In genomic region chr7:70524744-70525143, GRCm38 (mm10) we compare ENCODE assay signal across 21 mouse cellular contexts.
A peak's percentile ranks its signal among the peaks of the same experiment; 100 is the strongest.
DNase-seq lines count a peak whose midpoint lies in the region; ATAC-seq lines count a peak whose summit lies in the region.
"Had no signal": no experiment of that assay in that cellular context is flagged by ENCODE, and none has a peak within 500 bp of the region (broad histone marks: within the 10 kb centered on the region; RNA-seq: fewer than 3 reads in every experiment).

No protein-coding gene starts in this region.

- peak; percentile 63 for ATAC-seq in liver, embryonic 16.5 days (ENCODE audit: low read depth)
- no peak for ATAC-seq in liver, embryonic 11.5 days (replicated peaks; ENCODE audit: low FRiP score)
- ATAC-seq: forebrain, embryonic 14.5 days; forebrain, embryonic 16.5 days had no signal

- no peaks in the 10 kb centered on the region for H3K27me3 ChIP-seq in liver, embryonic 16.5 days (ENCODE audit: control insufficient read depth, insufficient read depth, low read depth, low read length)
- H3K27me3 ChIP-seq in liver, embryonic 11.5 days (replicated peaks; ENCODE audit: control insufficient read depth, insufficient read depth, low read length): no peaks in the 10 kb centered on the region
- H3K27me3 ChIP-seq: embryonic facial prominence, embryonic 13.5 days; embryonic facial prominence, embryonic 15.5 days; forebrain, embryonic 12.5 days had no signal

- H3K27ac ChIP-seq in liver, embryonic 16.5 days (ENCODE audit: low read length): no peak overlapping the region
- no peak overlapping the region for H3K27ac ChIP-seq in liver, embryonic 11.5 days (ENCODE audit: low read depth, low read length)
- H3K27ac ChIP-seq: embryonic facial prominence, embryonic 13.5 days; embryonic facial prominence, embryonic 15.5 days; forebrain, embryonic 10.5 days; forebrain, embryonic 12.5 days had no signal

- WGBS in liver, embryonic 16.5 days (ENCODE audit: insufficient replicate concordance): 63% methylated on average over 9 of the region's 9 CpGs
- 83% methylated on average over 9 of the region's 9 CpGs for WGBS in liver, embryonic 11.5 days

- H3K9ac ChIP-seq in liver, embryonic 16.5 days (ENCODE audit: low read depth, low read length): no peak overlapping the region
- no peak overlapping the region for H3K9ac ChIP-seq in liver, embryonic 11.5 days (ENCODE audit: low read depth, low read length)
- H3K9ac ChIP-seq: embryonic facial prominence, embryonic 13.5 days; embryonic facial prominence, embryonic 15.5 days; forebrain, embryonic 12.5 days had no signal

- no peaks in the 10 kb centered on the region for H3K4me1 ChIP-seq in liver, embryonic 16.5 days (ENCODE audit: control insufficient read depth, low read depth, low read length)
- H3K4me1 ChIP-seq in liver, embryonic 11.5 days (replicated peaks; ENCODE audit: control insufficient read depth, insufficient read depth, low read length): no peaks in the 10 kb centered on the region
- H3K4me1 ChIP-seq: embryonic facial prominence, embryonic 13.5 days; embryonic facial prominence, embryonic 15.5 days; forebrain, embryonic 10.5 days; forebrain, embryonic 12.5 days had no signal

- no peaks in the 10 kb centered on the region for H3K9me3 ChIP-seq in liver, embryonic 16.5 days (replicated peaks; ENCODE audit: control insufficient read depth, low read length)
- H3K9me3 ChIP-seq in liver, embryonic 11.5 days (ENCODE audit: control insufficient read depth, low read length): no peaks in the 10 kb centered on the region
- H3K9me3 ChIP-seq: embryonic facial prominence, embryonic 15.5 days; forebrain, embryonic 10.5 days; forebrain, embryonic 12.5 days had no signal

- no peak overlapping the region for H3K4me2 ChIP-seq in liver, embryonic 16.5 days (ENCODE audit: low read depth, low read length)
- H3K4me2 ChIP-seq in liver, embryonic 11.5 days: no peak overlapping the region
- H3K4me2 ChIP-seq: embryonic facial prominence, embryonic 13.5 days; embryonic facial prominence, embryonic 15.5 days; forebrain, embryonic 12.5 days had no signal

- DNase-seq in kidney, adult 9 months: peak; percentile 73
- no peak for DNase-seq in kidney, postnatal 25 days
- no peak for DNase-seq in liver, embryonic 11.5 days (ENCODE audit: low spot score)
- DNase-seq: adrenal gland, adult 2 months; adrenal gland, postnatal 10 days; adrenal gland, postnatal 25 days; cerebellum, adult 11 months; cerebellum, adult 18-20 months; cerebellum, adult 8-10 months; cerebellum, adult 9-11 months; cerebellum, postnatal 14 days; cerebellum, postnatal 36 days; embryo, embryonic 11 days had no signal

- no peaks in the 10 kb centered on the region for H3K36me3 ChIP-seq in liver, embryonic 16.5 days (ENCODE audit: control insufficient read depth, insufficient read depth)
- H3K36me3 ChIP-seq in liver, embryonic 11.5 days (ENCODE audit: control insufficient read depth, insufficient read depth, low read length): no peaks in the 10 kb centered on the region
- H3K36me3 ChIP-seq: embryonic facial prominence, embryonic 13.5 days; embryonic facial prominence, embryonic 15.5 days; forebrain, embryonic 10.5 days; forebrain, embryonic 12.5 days had no signal

- no peak overlapping the region for H3K4me3 ChIP-seq in liver, embryonic 16.5 days (ENCODE audit: low read depth, low read length)
- H3K4me3 ChIP-seq in liver, embryonic 11.5 days (ENCODE audit: low read depth, low read length): no peak overlapping the region
- H3K4me3 ChIP-seq: embryonic facial prominence, embryonic 13.5 days; embryonic facial prominence, embryonic 15.5 days; erythroblast, embryonic 14.5 days; forebrain, embryonic 10.5 days; forebrain, embryonic 12.5 days had no signal
